Mouse (Mus musculus) liver, adult 2 months (tissue): ENCODE measurements around the gene Lmx1b.

Experiments
- CTCF ChIP-seq: fragments of 200-500 bp; IDR thresholded peaks from 2 replicates; pipeline ENCODE4 v1.5.1; 2011; ENCODE audit warnings: low read depth, low read length, control low read depth
- POLR2A ChIP-seq: fragments of 200-500 bp; IDR thresholded peaks from 2 replicates; pipeline ENCODE4 v1.6.1; 2011; ENCODE audit warnings: low read length, control low read depth; ENCODE audit not compliant: insufficient read depth; ENCODE audit errors: extremely low read depth

DNA sequence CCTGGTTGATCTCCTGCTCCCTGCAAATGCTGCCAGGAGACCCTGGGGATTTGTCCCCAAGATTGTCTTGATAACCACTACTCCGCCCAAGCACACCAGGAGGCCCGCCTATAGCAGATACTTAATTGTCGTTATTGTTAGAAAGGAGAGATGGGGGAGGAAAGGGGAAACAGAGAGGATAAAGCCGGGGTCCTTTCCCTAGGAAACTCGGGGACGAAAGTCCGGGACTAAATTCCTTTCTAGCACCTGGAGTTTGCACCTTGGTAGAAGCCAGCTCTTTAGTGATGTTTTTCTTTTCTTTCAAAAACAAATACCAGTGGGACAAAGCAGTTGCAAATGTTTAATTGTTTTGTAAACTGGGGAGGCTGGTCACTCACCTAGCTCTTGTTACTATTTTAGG lies 3.0 kb downstream of the Lmx1b start:
- no peak for TF ChIP-seq CTCF
- TF ChIP-seq POLR2A: no peak
